Mouse (Mus musculus) splenic B cell, adult 2 months (primary cell): Measurements from ENCODE around the gene Hmgb1.
"Not testable (repeated sequence)": the region's sequence is repeated elsewhere in the genome, so short reads cannot be mapped to it uniquely, and the experiment has no call there.

Source experiments
- DNase-seq: peaks from one replicate; pipeline ENCODE4 v3.0.0-alpha.2; 2011; ENCODE audit warnings: low read depth, low spot score
- H3K27me3 ChIP-seq: 2 replicates; pipeline ENCODE4 v1.6.1; 2012; ENCODE audit warnings: mild to moderate bottlenecking, low read length, moderate library complexity, mixed read lengths; ENCODE audit not compliant: control insufficient read depth, poor library complexity, insufficient read depth, severe bottlenecking
- H3K36me3 ChIP-seq: 2 replicates; pipeline ENCODE4 v1.6.1; 2012; ENCODE audit warnings: mild to moderate bottlenecking, low read length, moderate library complexity, mixed read lengths; ENCODE audit not compliant: control insufficient read depth, poor library complexity, insufficient read depth, severe bottlenecking

The Hmgb1 gene

GRCm38 (mm10) chr5:149143766-149144375, 40.4 kb downstream of the Hmgb1 start:
- Histone ChIP-seq H3K36me3 (no peaks in the 10 kb centered on the region), H3K27me3 (no peaks in the 10 kb centered on the region)
- DNase-seq, result no peak

DNA sequence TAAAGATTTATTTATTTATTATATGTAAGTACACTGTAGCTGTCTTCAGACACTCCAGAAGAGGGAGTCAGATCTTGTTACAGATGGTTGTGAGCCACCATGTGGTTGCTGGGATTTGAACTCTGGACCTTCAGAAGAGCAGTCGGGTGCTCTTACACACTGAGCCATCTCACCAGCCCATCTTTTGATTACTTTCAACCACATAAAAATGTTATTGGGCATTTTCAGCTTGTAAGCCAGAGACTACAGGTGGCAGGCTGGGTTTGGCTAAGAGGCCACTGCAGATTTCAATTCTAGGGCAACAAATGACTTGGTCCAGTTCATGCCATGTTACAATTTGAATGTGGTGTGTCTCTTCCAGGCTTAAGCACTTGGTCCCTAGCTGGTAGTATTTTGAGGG, 43.1 kb downstream of the Hmgb1 start:
- H3K27me3 ChIP-seq, DNase-seq, H3K36me3 ChIP-seq: not testable (repeated sequence)

GRCm38 (mm10) chr5:149140336-149140735, 44.0 kb downstream of the Hmgb1 start:
- DNase-seq, result peak; percentile 17
- H3K36me3 ChIP-seq, result no peaks in the 10 kb centered on the region

DNA sequence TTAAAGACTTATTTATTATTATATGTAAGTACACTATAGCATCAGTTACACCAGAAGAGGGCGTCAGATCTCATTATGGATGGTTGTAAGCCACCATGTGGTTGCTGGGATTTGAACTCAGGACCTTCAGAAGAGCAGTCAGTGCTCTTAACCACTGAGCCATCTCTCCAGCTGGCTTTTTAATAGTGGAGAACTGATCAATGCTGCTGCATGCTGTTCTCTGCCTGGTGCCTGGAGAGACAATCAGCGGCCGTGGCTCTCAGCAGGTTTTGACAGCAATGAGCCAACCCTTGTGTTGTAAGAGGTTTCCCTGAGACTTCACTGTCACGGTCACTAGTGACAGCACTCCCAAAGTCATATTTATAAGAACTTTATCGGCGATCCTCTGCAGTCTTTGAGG, 46.2 kb downstream of the Hmgb1 start:
- not testable (repeated sequence) for DNase-seq, H3K27me3 ChIP-seq, H3K36me3 ChIP-seq

More at GRCm38 (mm10) chr5:149140336-149140735, 44.0 kb downstream of the Hmgb1 start:
- H3K27me3 ChIP-seq, result no peaks in the 10 kb centered on the region

GRCm38 (mm10) chr5:149137447-149137846, 46.8 kb downstream of the Hmgb1 start:
- no peaks in the 10 kb centered on the region for H3K27me3 ChIP-seq
- DNase-seq, result no peak

DNA sequence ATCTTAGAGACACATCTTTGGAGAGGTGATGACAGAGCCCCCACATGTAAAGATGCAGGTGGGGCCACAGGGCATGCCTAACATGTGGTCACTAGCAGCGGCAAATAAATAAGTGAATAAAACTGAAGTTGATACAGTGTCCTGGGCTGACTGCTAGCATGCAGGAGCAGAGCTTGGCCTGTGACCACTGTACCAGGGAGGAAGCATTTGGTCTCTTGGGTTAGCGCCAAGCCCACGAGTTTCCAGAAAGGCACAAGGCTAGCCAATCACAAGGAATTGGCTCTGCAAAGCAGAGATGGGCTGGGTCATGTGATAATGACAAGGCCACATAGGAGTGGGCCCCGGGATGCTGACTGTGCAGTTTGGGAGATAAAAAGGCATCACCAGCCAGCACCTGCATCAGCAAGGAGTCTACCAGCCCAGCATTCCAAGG, 47.3 kb downstream of the Hmgb1 start:
- DNase-seq, result no peak
- H3K27me3 ChIP-seq, result no peaks in the 10 kb centered on the region
- H3K36me3 ChIP-seq, result no peaks in the 10 kb centered on the region

More at GRCm38 (mm10) chr5:149137447-149137846, 46.8 kb downstream of the Hmgb1 start:
- no peaks in the 10 kb centered on the region for H3K36me3 ChIP-seq

GRCm38 (mm10) chr5:149135455-149136354, 48.6 kb downstream of the Hmgb1 start:
- H3K36me3 ChIP-seq, result no peaks in the 10 kb centered on the region
- no peaks in the 10 kb centered on the region for H3K27me3 ChIP-seq
- DNase-seq, result no peak

- no peak for DNase-seq
- no peaks in the 10 kb centered on the region for H3K27me3 ChIP-seq
- no peaks in the 10 kb centered on the region for H3K36me3 ChIP-seq
Measured at GRCm38 (mm10) chr5:149134751-149135454, 49.4 kb downstream of the Hmgb1 start.

- DNase-seq, result no peak
- H3K36me3 ChIP-seq, result no peaks in the 10 kb centered on the region
- no peaks in the 10 kb centered on the region for H3K27me3 ChIP-seq
Measured at GRCm38 (mm10) chr5:149128473-149128872, 55.8 kb downstream of the Hmgb1 start.

DNA sequence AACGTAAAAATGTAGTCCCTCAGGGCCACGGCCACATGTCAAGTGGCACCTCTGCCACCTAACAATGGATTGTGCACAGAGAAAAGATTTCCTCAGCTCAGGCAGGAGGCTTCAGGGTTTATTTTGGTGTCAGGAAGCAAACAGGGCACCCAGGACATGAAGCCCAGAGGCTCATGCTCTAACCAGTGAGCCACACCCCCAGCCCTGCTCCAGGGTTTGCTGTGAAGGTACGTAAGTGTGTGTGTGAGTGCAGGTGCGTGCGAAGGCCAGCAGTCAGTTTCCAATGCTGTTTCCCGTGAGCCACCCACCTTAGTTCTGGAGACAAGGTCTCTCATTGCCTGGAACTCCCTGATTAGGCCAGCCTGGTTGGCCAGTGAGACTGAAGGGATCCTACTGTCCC, 60.5 kb downstream of the Hmgb1 start:
- H3K27me3 ChIP-seq, result no peaks in the 10 kb centered on the region
- no peaks in the 10 kb centered on the region for H3K36me3 ChIP-seq
- no peak for DNase-seq

- Histone ChIP-seq H3K36me3 (no peaks in the 10 kb centered on the region), H3K27me3 (no peaks in the 10 kb centered on the region)
- peak; percentile 15 for DNase-seq
Measured at GRCm38 (mm10) chr5:149119341-149119881, 64.9 kb downstream of the Hmgb1 start.

DNA sequence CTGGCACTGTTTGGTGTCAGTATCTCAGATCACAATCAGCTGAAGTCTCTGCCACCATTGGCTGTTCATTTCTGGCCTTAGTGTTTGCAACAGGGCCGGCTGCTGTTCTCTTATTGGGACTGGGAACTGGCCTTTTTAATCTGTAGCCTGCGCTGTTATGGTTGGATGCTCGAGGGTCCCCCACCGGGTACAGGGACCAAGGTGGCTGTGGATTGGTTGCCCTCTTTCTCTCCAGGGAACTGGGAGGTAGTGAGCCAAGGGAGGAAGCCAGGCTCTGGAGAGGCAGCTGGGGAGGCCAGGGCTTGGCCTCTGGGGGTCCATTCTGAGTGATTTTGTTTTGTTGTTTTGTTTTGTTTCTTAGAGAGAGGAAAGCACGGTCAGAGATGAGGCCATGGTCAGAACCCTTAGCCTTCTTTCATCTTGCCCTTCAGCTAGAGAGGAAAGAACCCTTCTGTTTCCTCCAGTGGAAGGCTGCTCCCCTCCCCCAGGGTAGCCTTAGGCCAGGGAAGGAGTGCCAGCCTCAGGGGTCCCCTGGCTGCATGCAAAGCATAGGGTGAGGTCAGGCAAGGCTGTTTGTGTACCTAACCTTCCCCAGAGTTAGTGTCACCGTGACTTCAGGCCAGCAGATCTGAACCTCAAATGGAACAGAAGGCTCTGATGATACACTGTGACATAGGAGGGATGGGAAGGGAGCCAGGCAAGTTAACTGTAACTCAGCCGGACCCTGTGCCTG, 66.3 kb downstream of the Hmgb1 start:
- DNase-seq, result no peak
- no peaks in the 10 kb centered on the region for H3K36me3 ChIP-seq
- H3K27me3 ChIP-seq, result no peaks in the 10 kb centered on the region

DNA sequence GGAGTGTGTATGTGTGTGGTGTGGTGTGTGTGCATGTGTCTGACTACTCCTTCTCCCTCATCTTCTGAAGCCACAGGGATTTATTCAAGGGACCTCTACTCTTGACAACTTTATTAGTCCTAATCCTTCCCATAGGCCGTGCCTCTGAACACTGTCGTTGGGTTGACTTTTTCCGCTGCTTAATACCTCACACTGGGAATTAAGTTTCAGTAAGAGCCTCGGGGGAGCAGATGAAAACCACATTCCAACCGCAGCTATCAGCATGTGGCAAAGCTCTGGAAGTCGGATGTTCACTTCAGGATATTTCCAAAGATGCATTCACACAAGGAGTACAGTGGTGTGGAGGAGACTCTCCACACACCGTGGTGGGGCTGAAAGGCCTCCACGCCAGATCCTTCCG, 69.7 kb downstream of the Hmgb1 start:
- H3K27me3 ChIP-seq, result no peaks in the 10 kb centered on the region
- DNase-seq, result no peak
- no peaks in the 10 kb centered on the region for H3K36me3 ChIP-seq

- DNase-seq, result no peak
- Histone ChIP-seq H3K36me3 (no peaks in the 10 kb centered on the region), H3K27me3 (no peaks in the 10 kb centered on the region)
Measured at GRCm38 (mm10) chr5:149114034-149114433, 70.3 kb downstream of the Hmgb1 start.
